Mouse (Mus musculus): ENCODE measurements around the gene Ston2. TPM values are rescaled to one million over a fixed set of nuclear protein-coding genes. Genes with fewer than 3 reads are reported as not detected.

Ston2 gene
- total RNA-seq, 2 experiments from 2014 or later = 3.7 to 3.8 TPM

Small RNA genes within 50 kb of the gene (microRNA-seq; reads per million reads assigned to microRNA genes)
- gene Gm22015 (ENCODE audit: borderline number of aligned reads in 2 of 2) = 0 reads per million in 2 experiments

Other genes starting within 250 kb of the Ston2 start
- 10 to 100 TPM; 26.9 to 32.8 TPM for gene Gtf2a1, start 197.9 kb downstream of the Ston2 start, total RNA-seq (2021)
- gene Sel1l, start 60.8 kb upstream of the Ston2 start, total RNA-seq (2021) = 10 to 100 TPM; 63.9 to 67.0 TPM